Mouse (Mus musculus) limb, embryonic 15.5 days (tissue): ENCODE data around the gene Pidd1. TPM values are rescaled to one million over a fixed set of nuclear protein-coding genes. Genes with fewer than 3 reads are reported as not detected.
A peak's percentile ranks its signal among the peaks of the same experiment; 100 is the strongest.

Experiments used
- ATAC-seq: fragments of 200-750 bp; cut with Nextera tagmentation; 2 replicates; pipeline ENCODE4 v1.8.0; 2017; ENCODE audit warnings: low read depth, moderate TSS enrichment; ENCODE audit not compliant: insufficient number of reproducible peaks, low FRiP score, low TSS enrichment
- H3K27ac ChIP-seq: fragments of 300-500 bp; sonication (generic); 2 replicates; pipeline ENCODE4 v1.5.1; 2015; ENCODE audit warnings: moderate library complexity, mild to moderate bottlenecking, inconsistent platforms
- H3K27me3 ChIP-seq: fragments of 300-500 bp; sonication (generic); 2 replicates; pipeline ENCODE4 v1.6.1; 2015; ENCODE audit warnings: inconsistent platforms
- H3K36me3 ChIP-seq: fragments of 300-500 bp; sonication (generic); 2 replicates; pipeline ENCODE4 v1.6.1; 2015; ENCODE audit warnings: inconsistent platforms
- H3K4me1 ChIP-seq: fragments of 300-500 bp; sonication (generic); 2 replicates; pipeline ENCODE4 v1.6.1; 2015; ENCODE audit warnings: inconsistent platforms
- H3K4me2 ChIP-seq: fragments of 300-500 bp; sonication (generic); 2 replicates; pipeline ENCODE4 v1.6.1; 2015; ENCODE audit warnings: mild to moderate bottlenecking, inconsistent platforms
- H3K4me3 ChIP-seq: fragments of 300-500 bp; sonication (generic); 2 replicates; pipeline ENCODE4 v1.5.1; 2015; ENCODE audit warnings: mild to moderate bottlenecking, inconsistent platforms
- H3K9ac ChIP-seq: fragments of 300-500 bp; sonication (generic); 2 replicates; pipeline ENCODE4 v1.6.1; 2015; ENCODE audit warnings: inconsistent platforms
- H3K9me3 ChIP-seq: fragments of 300-500 bp; sonication (generic); 2 replicates; pipeline ENCODE4 v1.6.1; 2016; ENCODE audit warnings: inconsistent platforms
- WGBS: fragments of 180-500 bp; shearing (Covaris S2); methylation state at CpG from one replicate; pipeline ENCODE4 v1.1.7; 2015; 5-methylcytosine and 5-hydroxymethylcytosine counted together
- polyA plus RNA-seq: library from polyadenylated mRNA; unstranded; fragments of >200 nt; fragmentation: Nextera tagmentation; extraction: Ambion mirVana; gene quantifications from 2 replicates; pipeline ENCODE4 v1.2.1, GENCODE M21; 2015

The Pidd1 gene
- polyA plus RNA-seq: 8.8 and 9.8 TPM in 2 replicates

GRCm38 (mm10) chr7:141443828-141444237, at the start of gene Pidd1:
Gene Pidd1 (minus strand): TSS chr7:141444025.
- Histone ChIP-seq H3K36me3 (peaks cover 33% of the 10 kb centered on the region), H3K4me2 (peak within 1 kb of the TSS; percentile 81), H3K9me3 (no peaks in the 10 kb centered on the region), H3K27me3 (no peaks in the 10 kb centered on the region), H3K4me1 (peaks cover 45% of the 10 kb centered on the region), H3K9ac (peak within 1 kb of the TSS; percentile 44), H3K27ac (peak within 1 kb of the TSS; percentile 67), H3K4me3 (peak within 1 kb of the TSS; percentile 45)
- 0% methylated on average over 25 of the region's 25 CpGs for WGBS
- peak; percentile 52; the same call in 1 of the 2 replicates for ATAC-seq

- H3K27me3 ChIP-seq: no peaks in the 10 kb centered on the region
- H3K36me3 ChIP-seq: peaks cover 41% of the 10 kb centered on the region
- WGBS: 87% methylated on average over 5 of the region's 5 CpGs
- no peaks in the 10 kb centered on the region for H3K4me1 ChIP-seq
- no peak overlapping the region for H3K4me2 ChIP-seq
- no peak overlapping the region for H3K27ac ChIP-seq
- no peak overlapping the region for H3K9ac ChIP-seq
- no peaks in the 10 kb centered on the region for H3K9me3 ChIP-seq
- H3K4me3 ChIP-seq: no peak overlapping the region
- no peak for ATAC-seq
Observed at GRCm38 (mm10) chr7:141492738-141493137, 48.9 kb upstream of the Pidd1 start.

- H3K4me3 ChIP-seq: no peak overlapping the region
- WGBS: 83% methylated on average over 2 of the region's 2 CpGs
- H3K9ac ChIP-seq: no peak overlapping the region
- ATAC-seq: no peak
- H3K9me3 ChIP-seq: no peaks in the 10 kb centered on the region
- H3K36me3 ChIP-seq: peaks cover 45% of the 10 kb centered on the region
- no peak overlapping the region for H3K27ac ChIP-seq
- H3K27me3 ChIP-seq: no peaks in the 10 kb centered on the region
- H3K4me2 ChIP-seq: no peak overlapping the region
- no peaks in the 10 kb centered on the region for H3K4me1 ChIP-seq
Observed at GRCm38 (mm10) chr7:141491151-141491550, 47.3 kb upstream of the Pidd1 start.

DNA sequence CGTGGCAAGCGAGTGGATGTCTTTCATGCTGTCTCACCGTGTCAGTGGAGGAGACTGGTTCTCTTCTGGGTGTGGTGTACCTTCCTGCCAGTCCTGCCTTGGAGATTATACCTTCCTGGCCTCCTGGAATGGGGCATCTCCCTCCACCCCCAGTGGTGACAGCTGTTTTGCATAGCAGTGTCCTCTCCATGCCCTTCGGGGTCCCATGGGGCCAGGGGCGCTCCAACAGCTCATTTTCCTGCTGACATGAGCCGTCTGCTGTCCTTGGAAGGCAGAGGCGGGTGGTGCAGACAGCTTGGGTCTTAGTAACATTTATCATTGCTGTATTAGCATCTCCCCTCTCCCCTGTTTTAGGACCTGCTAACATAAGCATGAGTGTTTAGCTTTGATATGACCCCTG, 43.3 kb upstream of the Pidd1 start:
- 83% methylated on average over 7 of the region's 7 CpGs for WGBS
- no peak overlapping the region for H3K4me3 ChIP-seq
- ATAC-seq: no peak
- peaks cover 14% of the 10 kb centered on the region for H3K27me3 ChIP-seq
- no peak overlapping the region for H3K4me2 ChIP-seq
- no peak overlapping the region for H3K27ac ChIP-seq
- no peak overlapping the region for H3K9ac ChIP-seq
- H3K4me1 ChIP-seq: peaks cover 10% of the 10 kb centered on the region
- H3K36me3 ChIP-seq: peaks cover 20% of the 10 kb centered on the region
- H3K9me3 ChIP-seq: no peaks in the 10 kb centered on the region

DNA sequence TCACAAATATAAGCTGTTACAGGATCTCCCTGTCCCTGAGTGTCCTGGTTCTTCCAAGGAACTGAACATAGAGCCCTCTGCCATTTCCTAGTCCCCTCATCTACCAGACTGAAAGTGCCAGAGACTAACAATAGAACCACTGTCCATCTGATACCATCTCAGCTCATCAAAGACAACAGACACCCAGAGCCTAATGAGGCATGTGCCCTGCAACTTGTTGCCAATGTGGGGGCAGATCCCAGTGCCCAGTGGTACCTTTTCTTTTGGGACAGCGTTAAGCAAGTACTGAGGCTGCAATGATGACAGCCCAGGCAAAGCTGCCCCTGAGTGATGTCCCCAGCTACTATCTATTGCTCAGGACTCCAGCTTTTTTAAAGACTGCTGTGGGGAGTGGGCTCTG, 42.4 kb upstream of the Pidd1 start:
- Histone ChIP-seq H3K27me3 (peaks cover 21% of the 10 kb centered on the region), H3K4me3 (no peak overlapping the region), H3K27ac (no peak overlapping the region), H3K9me3 (no peaks in the 10 kb centered on the region), H3K36me3 (peaks cover 12% of the 10 kb centered on the region), H3K9ac (no peak overlapping the region), H3K4me1 (peaks cover 19% of the 10 kb centered on the region), H3K4me2 (no peak overlapping the region)
- ATAC-seq: no peak
- WGBS: 87% methylated on average over 1 of the region's 1 CpGs

GRCm38 (mm10) chr7:141485606-141486005, 41.8 kb upstream of the Pidd1 start:
- H3K27me3 ChIP-seq: peaks cover 21% of the 10 kb centered on the region
- 80% methylated on average over 2 of the region's 2 CpGs for WGBS
- H3K9me3 ChIP-seq: no peaks in the 10 kb centered on the region
- H3K27ac ChIP-seq: no peak overlapping the region
- H3K9ac ChIP-seq: no peak overlapping the region
- peaks cover 8% of the 10 kb centered on the region for H3K36me3 ChIP-seq
- H3K4me3 ChIP-seq: no peak overlapping the region
- H3K4me1 ChIP-seq: peaks cover 25% of the 10 kb centered on the region
- no peak overlapping the region for H3K4me2 ChIP-seq
- no peak for ATAC-seq

DNA sequence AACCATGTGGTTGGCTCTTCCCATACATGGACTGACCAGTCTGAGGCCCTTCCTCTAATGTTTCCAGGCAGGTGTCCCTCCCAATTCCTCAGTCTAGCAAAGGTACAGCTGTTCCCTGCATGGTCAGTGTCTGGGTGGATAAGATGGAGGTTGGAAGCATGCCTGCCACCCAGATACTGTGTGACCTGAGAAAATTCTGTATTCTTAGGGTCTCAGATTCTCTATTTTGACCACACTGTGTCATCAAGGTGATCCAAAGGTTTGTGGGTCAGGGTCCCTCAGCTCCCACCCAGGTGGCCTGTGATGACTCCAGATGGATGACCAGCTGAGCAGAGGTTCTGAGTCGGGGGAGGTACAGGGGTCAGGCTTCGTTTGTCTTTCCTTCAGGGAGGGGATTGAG, 41.4 kb upstream of the Pidd1 start:
- Histone ChIP-seq H3K36me3 (peaks cover 8% of the 10 kb centered on the region), H3K27ac (no peak overlapping the region), H3K27me3 (peaks cover 21% of the 10 kb centered on the region), H3K4me3 (no peak overlapping the region), H3K4me1 (peaks cover 28% of the 10 kb centered on the region), H3K9me3 (no peaks in the 10 kb centered on the region), H3K9ac (no peak overlapping the region), H3K4me2 (no peak overlapping the region)
- 69% methylated on average over 2 of the region's 2 CpGs for WGBS
- ATAC-seq: no peak

DNA sequence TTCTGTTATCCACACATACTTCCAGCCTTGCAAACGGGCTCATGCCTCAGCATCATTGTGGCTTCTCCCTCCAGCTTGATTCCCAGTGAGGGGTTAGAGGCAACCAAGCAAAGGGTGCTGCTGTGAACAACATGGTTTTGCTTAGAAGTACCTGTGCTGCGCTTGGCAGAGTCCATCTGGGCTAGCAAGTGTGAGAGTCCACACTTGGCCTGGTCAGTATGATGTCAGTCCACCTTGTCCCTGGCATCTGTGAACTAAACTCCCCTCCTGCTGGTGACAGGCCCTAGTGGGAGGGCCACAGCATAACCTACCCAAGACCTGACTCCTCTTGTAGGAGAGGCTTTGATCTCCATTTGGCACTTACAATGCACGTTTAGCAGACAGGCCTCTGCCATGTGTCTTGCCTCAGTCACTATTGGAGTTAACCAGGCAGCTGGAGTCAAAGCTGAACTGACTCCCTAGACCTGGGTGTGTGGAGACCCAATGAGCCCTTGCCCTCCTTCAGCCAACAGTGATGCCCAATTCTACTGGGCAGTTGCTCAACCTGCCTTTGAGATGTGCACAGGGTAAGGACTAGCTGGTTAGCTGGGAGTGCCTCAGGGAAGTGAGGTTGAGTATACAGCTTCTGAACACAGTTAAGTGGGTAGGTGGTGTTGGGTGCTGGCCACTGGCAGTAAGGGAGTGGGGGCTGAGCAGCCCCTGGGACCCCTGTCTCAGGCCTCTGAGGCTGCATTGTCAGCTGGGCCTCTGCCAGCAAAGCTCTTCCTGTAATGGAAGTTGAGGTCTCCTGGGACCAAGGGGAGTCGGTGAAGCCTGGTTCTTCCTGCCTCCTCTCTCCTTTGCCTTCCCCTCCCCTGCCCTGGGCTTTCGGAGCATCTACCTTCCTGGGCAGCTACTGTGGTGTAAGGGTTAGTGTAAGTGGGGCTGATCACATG, 40.6 kb upstream of the Pidd1 start:
- H3K4me2 ChIP-seq: no peak overlapping the region
- no peak overlapping the region for H3K9ac ChIP-seq
- no peak for ATAC-seq
- peaks cover 28% of the 10 kb centered on the region for H3K4me1 ChIP-seq
- no peaks in the 10 kb centered on the region for H3K9me3 ChIP-seq
- H3K27me3 ChIP-seq: peaks cover 21% of the 10 kb centered on the region
- H3K27ac ChIP-seq: no peak overlapping the region
- H3K4me3 ChIP-seq: no peak overlapping the region
- 68% methylated on average over 5 of the region's 5 CpGs for WGBS
- peaks cover 6% of the 10 kb centered on the region for H3K36me3 ChIP-seq

GRCm38 (mm10) chr7:141483114-141483653, 39.4 kb upstream of the Pidd1 start:
- Histone ChIP-seq H3K4me1 (peaks cover 32% of the 10 kb centered on the region), H3K4me2 (no peak overlapping the region), H3K27ac (no peak overlapping the region), H3K27me3 (peaks cover 21% of the 10 kb centered on the region), H3K9me3 (no peaks in the 10 kb centered on the region), H3K36me3 (0 out of 2 replicates have a peak, but pooled peaks cover 5% of the 10 kb centered on the region), H3K9ac (no peak overlapping the region), H3K4me3 (no peak overlapping the region)
- WGBS: 75% methylated on average over 6 of the region's 6 CpGs
- no peak for ATAC-seq

DNA sequence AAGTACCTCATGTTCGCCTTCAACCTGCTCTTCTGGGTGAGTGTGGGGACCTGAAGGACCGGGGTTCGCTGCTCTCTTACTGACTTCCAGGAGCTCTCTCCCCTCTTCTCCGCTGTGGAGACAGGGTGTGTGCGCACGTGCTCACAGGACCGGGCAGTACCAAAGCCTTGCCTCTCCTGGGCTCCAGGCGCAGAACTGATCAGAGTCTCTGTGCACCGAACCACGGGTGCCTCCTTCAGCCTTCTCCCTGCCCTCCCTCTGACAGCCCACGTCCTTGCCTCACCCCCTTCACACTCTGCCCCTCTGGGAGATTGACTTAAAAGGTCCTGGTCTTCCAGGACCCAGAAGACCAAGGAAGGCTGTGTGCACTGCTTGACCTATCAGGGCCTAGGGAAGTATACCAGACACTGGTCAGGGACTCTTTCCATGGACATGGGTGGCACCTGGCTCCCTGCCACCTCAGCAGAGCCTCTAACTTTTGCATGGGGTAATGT, 38.8 kb upstream of the Pidd1 start:
- WGBS: 9% methylated on average over 11 of the region's 11 CpGs
- no peaks in the 10 kb centered on the region for H3K9me3 ChIP-seq
- H3K9ac ChIP-seq: peak overlapping the region; percentile 33; the same call in 1 of the 2 replicates
- H3K4me3 ChIP-seq: peak overlapping the region; percentile 54
- peaks cover 21% of the 10 kb centered on the region for H3K27me3 ChIP-seq
- H3K4me1 ChIP-seq: peaks cover 38% of the 10 kb centered on the region
- H3K27ac ChIP-seq: no peak overlapping the region
- no peak for ATAC-seq
- 0 out of 2 replicates have a peak, but pooled peaks cover 5% of the 10 kb centered on the region for H3K36me3 ChIP-seq
- H3K4me2 ChIP-seq: peak overlapping the region; percentile 98

DNA sequence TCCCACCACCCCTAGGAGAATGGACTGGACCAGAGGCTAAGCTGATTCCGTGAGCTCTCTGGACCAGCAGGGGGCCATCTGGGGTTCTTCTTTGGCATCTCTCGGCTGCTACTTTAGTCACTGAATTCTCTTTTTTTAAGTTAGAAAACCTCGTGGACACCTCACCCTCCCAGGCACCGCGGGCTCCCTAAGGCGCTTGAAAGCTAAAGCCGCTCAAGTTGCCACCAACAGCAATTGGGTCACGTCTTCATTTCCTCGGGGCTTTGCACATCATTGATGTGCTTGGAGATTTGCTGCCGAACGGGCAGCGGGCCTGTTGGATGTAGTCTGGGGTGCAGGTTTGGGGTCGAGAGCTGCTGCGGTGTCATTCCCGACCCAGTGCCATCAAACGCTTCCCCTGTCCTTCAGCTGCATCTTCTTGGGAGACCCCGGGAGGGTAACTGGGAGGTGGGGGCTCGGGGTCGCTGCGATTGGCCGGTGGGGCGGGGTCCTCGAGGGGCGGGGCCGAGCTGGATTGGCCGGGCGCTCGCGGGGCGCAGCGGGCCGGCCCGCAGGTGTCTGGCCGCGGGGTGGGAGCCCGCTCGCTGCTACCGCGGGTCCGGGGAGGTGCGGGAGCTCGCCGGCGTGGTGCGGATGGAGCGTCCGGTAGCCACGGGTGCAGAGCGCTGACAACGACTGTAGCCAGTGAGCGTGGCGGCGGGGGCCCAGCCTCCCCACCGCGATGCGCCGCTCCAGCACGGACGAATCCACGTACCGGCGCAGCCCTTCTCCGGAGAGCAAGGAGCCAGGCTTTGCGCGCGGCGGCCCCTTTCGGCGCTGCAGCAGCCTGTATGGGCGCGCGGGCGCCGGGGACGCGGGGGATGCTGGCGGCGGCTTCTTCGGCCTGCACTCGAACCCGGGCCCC, 37.9 kb upstream of the Pidd1 start:
- ATAC-seq: no peak
- Histone ChIP-seq H3K4me1 (peaks cover 46% of the 10 kb centered on the region), H3K4me3 (peak overlapping the region; percentile 54), H3K4me2 (peak overlapping the region; percentile 98), H3K27ac (peak overlapping the region; percentile 7; the same call in 1 of the 2 replicates), H3K36me3 (no peaks in the 10 kb centered on the region), H3K9me3 (no peaks in the 10 kb centered on the region), H3K27me3 (peaks cover 21% of the 10 kb centered on the region), H3K9ac (peak overlapping the region; percentile 33; the same call in 1 of the 2 replicates)
- WGBS: under 1% methylated on average over 79 of the region's 81 CpGs
